In the genomic region with DNA sequence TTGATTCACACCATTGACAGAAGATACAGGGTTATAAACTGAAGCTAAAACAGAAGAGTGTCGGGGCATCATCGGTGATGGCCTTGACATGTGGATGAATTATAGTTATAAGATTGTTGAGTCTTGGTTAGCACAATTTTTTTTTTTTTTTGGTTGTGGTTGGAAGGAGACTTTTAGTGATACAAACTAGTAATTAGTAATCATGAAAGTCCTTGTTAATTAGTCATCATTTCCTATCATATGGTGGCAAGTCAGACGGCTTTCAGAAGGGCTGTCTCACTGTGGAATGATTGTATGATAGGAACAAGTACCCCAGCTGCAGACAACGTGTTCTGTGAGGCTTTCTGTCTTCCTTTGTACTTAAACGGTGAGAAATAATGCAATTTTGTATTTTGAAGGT, we compare ENCODE assay signal across 24 mouse cellular contexts.
DNase-seq lines count a peak whose midpoint lies in the region; ATAC-seq and TF ChIP-seq lines count a peak whose summit lies in the region.
"Had no signal": no experiment of that assay in that cellular context is flagged by ENCODE, and none has a peak within 500 bp of the region (broad histone marks: within the 10 kb centered on the region; RNA-seq: fewer than 3 reads in every experiment).

No protein-coding gene starts in this region.

- WGBS in hindbrain, embryonic 16.5 days: 84% methylated on average over 5 of the region's 5 CpGs

- DNase-seq in heart, adult 11 months: peak; percentile 28
- DNase-seq in heart, postnatal 25 days (ENCODE audit: low spot score): no peak
- DNase-seq in CH12.LX (ENCODE audit: extremely low read depth): peak; percentile 57
- DNase-seq in induced T-regulatory cell, adult 2 months (ENCODE audit: low read depth): peak; percentile 53
- DNase-seq in gastrocnemius, postnatal 4 days (ENCODE audit: low spot score in 2 of 2): no peak
- DNase-seq: adrenal gland, postnatal 10 days; adrenal gland, postnatal 36 days; B cell, adult 2 months; cerebellum, adult 18-20 months; cerebellum, adult 9-10 months; cerebellum, postnatal 14 days; forebrain, postnatal 0 days; gastrocnemius, adult 2 months; gastrocnemius, postnatal 14 days; heart, adult 2 months; heart, postnatal 14 days had no signal

- H3K79me2 ChIP-seq in CH12.LX (replicated peaks; ENCODE audit: control insufficient read depth, extremely low read depth, insufficient read depth, poor library complexity, severe bottlenecking): no peaks in the 10 kb centered on the region

- H3K4me3 ChIP-seq in CH12.LX (replicated peaks in 1 of 3; ENCODE audit: low read depth in 2 of 3, low read length in 2 of 3, poor library complexity in 1 of 3): no peak overlapping the region
- no peak overlapping the region for H3K4me3 ChIP-seq in hindbrain, embryonic 16.5 days (ENCODE audit: low read length)
- H3K4me3 ChIP-seq: gastrocnemius, adult 2 months; heart, adult 2 months; heart, embryonic 10.5 days; heart, embryonic 13.5 days; hindbrain, embryonic 12.5 days; hindbrain, embryonic 15.5 days had no signal

- no peak overlapping the region for H3K9ac ChIP-seq in CH12.LX (ENCODE audit: insufficient read depth, low read depth)
- no peak overlapping the region for H3K9ac ChIP-seq in hindbrain, embryonic 16.5 days (ENCODE audit: low read depth, low read length)
- H3K9ac ChIP-seq: forebrain, postnatal 0 days; heart, embryonic 13.5 days; hindbrain, embryonic 12.5 days; hindbrain, embryonic 15.5 days had no signal

- intact Hi-C loops in heart, postnatal 25 days (cut with DNase I): loop anchor here (2.0 kb wide), 1 partner anchor 23 kb away; no protein-coding TSS in a partner anchor

- TF ChIP-seq RAD21 in CH12.LX (IDR thresholded peaks at IDR 0.05; ENCODE audit: low read depth, low read length): no peak

- dilution Hi-C loops in CH12.LX (cut with MboI; ENCODE audit: extremely low pct_ligation_motif_present, extremely low pct_unique_long_range_greater_than_20kb, low sequenced_read_pairs): no loop called here

- no peak overlapping the region for H3K27ac ChIP-seq in CH12.LX (ENCODE audit: insufficient read depth, low read depth)
- no peak overlapping the region for H3K27ac ChIP-seq in hindbrain, embryonic 16.5 days (ENCODE audit: low read depth, low read length)
- H3K27ac ChIP-seq: gastrocnemius, adult 2 months; heart, adult 2 months; heart, embryonic 10.5 days; heart, embryonic 13.5 days; hindbrain, embryonic 12.5 days; hindbrain, embryonic 15.5 days had no signal

- H3K36me3 ChIP-seq in CH12.LX (replicated peaks in 1 of 2; ENCODE audit: control insufficient read depth in 1 of 2, insufficient read depth in 1 of 2, low read length in 1 of 2): peaks cover 2 to 13% of the 10 kb centered on the region in 2 experiments
- H3K36me3 ChIP-seq in hindbrain, embryonic 16.5 days (ENCODE audit: control insufficient read depth, insufficient read depth, low read length): no peaks in the 10 kb centered on the region

- no peak for ATAC-seq in hindbrain, embryonic 16.5 days
- ATAC-seq in megakaryocyte-erythroid progenitor cell, adult 5-6 weeks (replicated peaks; ENCODE audit: low FRiP score, low TSS enrichment, poor library complexity, severe bottlenecking): no peak
- ATAC-seq: forebrain, embryonic 14.5 days; forebrain, postnatal 0 days; intestine, postnatal 0 days had no signal

- no peaks in the 10 kb centered on the region for H3K9me3 ChIP-seq in CH12.LX (replicated peaks; ENCODE audit: low read length)
- H3K9me3 ChIP-seq in hindbrain, embryonic 16.5 days (ENCODE audit: control insufficient read depth, low read length): no peaks in the 10 kb centered on the region
- H3K9me3 ChIP-seq: heart, embryonic 10.5 days; heart, embryonic 13.5 days; hindbrain, embryonic 12.5 days; hindbrain, embryonic 15.5 days had no signal

- peak; percentile 72 for TF ChIP-seq EP300 in CH12.LX (IDR thresholded peaks at IDR 0.05; ENCODE audit: low read length)

- H3K4me2 ChIP-seq in CH12.LX (ENCODE audit: insufficient read depth, low read depth, poor library complexity, severe bottlenecking): no peak overlapping the region
- no peak overlapping the region for H3K4me2 ChIP-seq in hindbrain, embryonic 16.5 days (ENCODE audit: low read length)
- H3K4me2 ChIP-seq: heart, embryonic 13.5 days; hindbrain, embryonic 12.5 days; hindbrain, embryonic 15.5 days had no signal

- no peaks in the 10 kb centered on the region for H3K27me3 ChIP-seq in CH12.LX (replicated peaks)
- H3K27me3 ChIP-seq in hindbrain, embryonic 16.5 days (replicated peaks; ENCODE audit: control insufficient read depth, insufficient read depth, low read length): no peaks in the 10 kb centered on the region
- H3K27me3 ChIP-seq: heart, embryonic 13.5 days; hindbrain, embryonic 12.5 days; hindbrain, embryonic 15.5 days had no signal

- no peak for TF ChIP-seq POLR2A in CH12.LX (IDR thresholded peaks at IDR 0.05; ENCODE audit: low read depth, low read length)

- in situ Hi-C loops in CH12.LX (cut with MboI; ENCODE audit: low pct_ligation_motif_present, low pct_unique_long_range_greater_than_20kb, low sequenced_read_pairs): no loop called here

- peaks cover 5 to 54% of the 10 kb centered on the region in 2 experiments for H3K4me1 ChIP-seq in CH12.LX (ENCODE audit: control insufficient read depth in 1 of 2, insufficient read depth in 2 of 2)
- no peaks in the 10 kb centered on the region for H3K4me1 ChIP-seq in hindbrain, embryonic 16.5 days (ENCODE audit: control insufficient read depth, insufficient read depth, low read depth, low read length)

- TF ChIP-seq CTCF in CH12.LX (conservative IDR thresholded peaks at IDR 0.05 in 1 of 2, IDR thresholded peaks at IDR 0.05 in 1 of 2; ENCODE audit: low read depth in 2 of 2, low read length in 2 of 2): no peak

TF ChIP-seq in CH12.LX, 34 proteins besides CTCF, POLR2A, EP300 and RAD21:
- TF ChIP-seq ZKSCAN1 (IDR thresholded peaks at IDR 0.05; ENCODE audit: borderline replicate concordance, low read depth, low read length): no peak
- no peak for TF ChIP-seq NELFE (IDR thresholded peaks at IDR 0.05; ENCODE audit: low read depth, low read length)
- TF ChIP-seq RCOR1 (conservative IDR thresholded peaks at IDR 0.05; ENCODE audit: low read depth, low read length): no peak
- no peak for TF ChIP-seq MEF2A (IDR thresholded peaks at IDR 0.05; ENCODE audit: borderline replicate concordance, low read depth, low read length)
- TF ChIP-seq BHLHE40 (IDR thresholded peaks at IDR 0.05; ENCODE audit: low read depth, low read length): 0 out of 2 replicates have a peak, but pooled peaks have one; percentile 5
- TF ChIP-seq JUN (IDR thresholded peaks at IDR 0.05; ENCODE audit: insufficient read depth, low read depth, low read length): peak; percentile 39; the same call in 1 of the 2 replicates
- TF ChIP-seq POLR2AphosphoS2 (IDR thresholded peaks at IDR 0.05; ENCODE audit: low read depth, low read length): no peak
- peak; percentile 38 for TF ChIP-seq JUND (conservative IDR thresholded peaks at IDR 0.05; ENCODE audit: low read depth, low read length)
- no peak for TF ChIP-seq SMC3 (IDR thresholded peaks at IDR 0.05; ENCODE audit: low read depth, low read length)
- TF ChIP-seq USF1 (IDR thresholded peaks at IDR 0.05; ENCODE audit: low read depth, low read length): no peak
- no peak for TF ChIP-seq IRF4 (IDR thresholded peaks at IDR 0.05; ENCODE audit: low read depth, low read length)
- no peak for TF ChIP-seq CHD2 (IDR thresholded peaks at IDR 0.05; ENCODE audit: low read length)
- no peak for TF ChIP-seq MAZ (IDR thresholded peaks at IDR 0.05; ENCODE audit: low read depth, low read length)
- TF ChIP-seq USF2 (conservative IDR thresholded peaks at IDR 0.05; ENCODE audit: low read depth, low read length): no peak
- no peak for TF ChIP-seq PAX5 (IDR thresholded peaks at IDR 0.05; ENCODE audit: low read length)
- peak; percentile 80 for TF ChIP-seq ZNF384 (IDR thresholded peaks at IDR 0.05; ENCODE audit: low read depth, low read length)
- no peak for TF ChIP-seq TBP (conservative IDR thresholded peaks at IDR 0.05; ENCODE audit: low read depth, low read length)
- no peak for TF ChIP-seq KAT2A (IDR thresholded peaks at IDR 0.05; ENCODE audit: insufficient replicate concordance, low read length)
- TF ChIP-seq ZMIZ1 (IDR thresholded peaks at IDR 0.05; ENCODE audit: low read depth, low read length): no peak
- no peak for TF ChIP-seq ELF1 (IDR thresholded peaks at IDR 0.05; ENCODE audit: low read depth, low read length)
- no peak for TF ChIP-seq MXI1 (IDR thresholded peaks at IDR 0.05; ENCODE audit: low read depth, low read length)
- TF ChIP-seq ETS1 (conservative IDR thresholded peaks at IDR 0.05; ENCODE audit: low read depth, low read length): peak; percentile 93
- peak; percentile 26; the same call in 1 of the 2 replicates for TF ChIP-seq SIN3A (IDR thresholded peaks at IDR 0.05; ENCODE audit: low read length)
- TF ChIP-seq HCFC1 (IDR thresholded peaks at IDR 0.05; ENCODE audit: low read depth, low read length): no peak

Comparison
In these comparisons a context has a peak if more than half of its experiments do, and no peak if none do; other contexts are left out.
1. DNase-seq: peak in heart, adult 11 months (single experiment), CH12.LX (single experiment) and induced T-regulatory cell, adult 2 months (single experiment); none in heart, postnatal 25 days (single experiment) and gastrocnemius, postnatal 4 days (0 of 2).